Mouse (Mus musculus): ENCODE data around the gene Gm42906.
A peak's percentile ranks its signal among the peaks of the same experiment; 100 is the strongest.

Gene Gm42906

GRCm38 (mm10) chr5:151024483-151024882 lies 403.5 kb downstream of the Gm42906 start:
- DNase-seq (ENCODE audit: low spot score in 2 of 2) = no peak

- peak; percentile 22 to 28 for DNase-seq (ENCODE audit: low spot score in 2 of 2)
Measured at GRCm38 (mm10) chr5:151023461-151023860, 404.5 kb downstream of the Gm42906 start.

- DNase-seq (ENCODE audit: low spot score in 2 of 2) = no peak
Measured at GRCm38 (mm10) chr5:151022939-151023338, 405.0 kb downstream of the Gm42906 start.

- DNase-seq (ENCODE audit: low spot score in 2 of 2) = no peak
Measured at GRCm38 (mm10) chr5:151022026-151022425, 405.9 kb downstream of the Gm42906 start.

- no peak for DNase-seq (ENCODE audit: low spot score in 2 of 2)
Measured at GRCm38 (mm10) chr5:151020831-151021230, 407.1 kb downstream of the Gm42906 start.

- DNase-seq (ENCODE audit: low spot score in 2 of 2) = no peak
Measured at GRCm38 (mm10) chr5:151020031-151020820, 407.7 kb downstream of the Gm42906 start.

GRCm38 (mm10) chr5:151018959-151019358 lies 409.0 kb downstream of the Gm42906 start:
- no peak for DNase-seq (ENCODE audit: low spot score in 2 of 2)

- no peak for DNase-seq (ENCODE audit: low spot score in 2 of 2)
Measured at GRCm38 (mm10) chr5:151018450-151018849, 409.5 kb downstream of the Gm42906 start.

All from frontal cortex, postnatal 25 days (tissue).